Mouse (Mus musculus) brain, embryonic 14.5 days (tissue): Measurements from ENCODE around the gene Tmpo.

Source experiments
- CTCF ChIP-seq: fragments of 200-500 bp; IDR thresholded peaks from 2 replicates; pipeline ENCODE4 v1.5.1; 2012; ENCODE audit warnings: inconsistent platforms, mild to moderate bottlenecking, moderate library complexity, borderline replicate concordance; ENCODE audit not compliant: insufficient read depth, insufficient read length; ENCODE audit errors: extremely low read depth
- POLR2A ChIP-seq: fragments of 200-500 bp; IDR thresholded peaks from 2 replicates; pipeline ENCODE4 v1.6.1; 2012; ENCODE audit warnings: mild to moderate bottlenecking, inconsistent platforms, borderline replicate concordance; ENCODE audit not compliant: poor library complexity, insufficient read depth, insufficient read length, severe bottlenecking; ENCODE audit errors: extremely low read depth

GRCm38 (mm10) chr10:91172329-91173100, 8.6 kb downstream of the Tmpo start:
- TF ChIP-seq POLR2A: no peak
- no peak for TF ChIP-seq CTCF
